Mouse (Mus musculus) embryonic fibroblast, embryonic 13.5 days (primary cell): ENCODE measurements around the gene Ticrr.

ENCODE experiments used
- CTCF ChIP-seq: IDR thresholded peaks from 2 replicates; pipeline ENCODE4 v1.5.1; 2011; ENCODE audit warnings: mild to moderate bottlenecking, control low read depth, low read length, moderate library complexity, borderline replicate concordance; ENCODE audit not compliant: insufficient read depth
- POLR2A ChIP-seq: IDR thresholded peaks from 2 replicates; pipeline ENCODE4 v1.6.1; 2011; ENCODE audit warnings: low read depth, mild to moderate bottlenecking, control low read depth, low read length, moderate library complexity

GRCm38 (mm10) chr7:79670900-79671604 is 11.1 kb downstream of the Ticrr start:
- TF ChIP-seq POLR2A, result no peak
- no peak for TF ChIP-seq CTCF
